Mouse (Mus musculus): ENCODE measurements around the gene Gsdme.

The Gsdme gene

DNA sequence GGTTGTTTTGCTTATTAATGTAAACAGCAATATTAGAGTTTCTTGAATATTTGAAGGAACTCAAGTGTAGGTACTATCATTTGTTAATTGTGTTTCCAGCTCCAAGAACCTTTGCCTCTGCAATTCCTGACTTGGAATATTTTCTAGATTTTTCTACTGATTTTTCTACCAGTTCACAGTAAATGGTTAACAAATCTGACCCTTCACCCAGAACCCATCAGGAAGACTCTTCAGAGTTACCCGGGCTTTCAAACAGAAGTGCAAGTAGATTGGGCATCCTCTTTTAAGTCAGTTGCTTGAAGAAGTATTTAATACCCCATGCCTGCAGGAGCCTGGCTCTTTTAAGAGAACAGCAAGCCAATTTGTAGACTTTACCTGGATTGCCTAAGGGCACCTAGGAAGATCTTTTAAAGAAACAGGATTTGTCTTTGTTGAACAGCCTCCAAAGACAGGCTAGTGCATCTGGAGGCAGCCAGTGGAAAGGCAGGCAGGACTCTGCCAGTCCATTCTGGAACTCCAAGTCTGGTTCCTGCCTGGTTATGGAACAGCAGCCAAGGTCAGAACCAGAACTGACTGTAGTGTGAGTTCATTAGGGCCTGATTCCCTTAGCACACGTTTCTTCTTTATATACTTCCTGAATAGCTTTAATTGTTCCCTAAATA lies 48.8 kb downstream of the Gsdme start:
- in situ Hi-C loops (cut with MboI; ENCODE audit: low pct_unique_long_range_greater_than_20kb in 1 of 2, low sequenced_read_pairs in 2 of 2, unreplicated experiment in 1 of 2) = no loop called here

DNA sequence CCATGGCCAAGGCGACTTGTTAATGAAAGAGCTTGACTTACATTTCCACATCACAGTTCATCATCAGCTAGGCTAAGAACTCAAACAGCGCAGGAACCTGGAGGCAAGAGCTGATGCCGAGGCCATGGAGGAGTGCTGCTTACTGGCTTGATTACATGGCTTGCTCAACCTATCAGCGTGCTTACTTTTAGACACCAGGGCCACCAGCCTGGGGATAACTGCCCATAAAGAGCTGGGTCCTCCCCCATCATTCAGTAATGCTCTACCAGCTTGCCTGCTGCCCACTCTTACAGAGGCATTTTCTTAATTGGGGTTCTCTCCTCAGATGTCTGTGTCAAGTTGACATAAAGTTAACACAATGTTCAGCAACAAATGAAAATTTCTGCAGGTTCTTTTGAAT lies 58.6 kb downstream of the Gsdme start:
- in situ Hi-C loops (cut with MboI; ENCODE audit: low pct_unique_long_range_greater_than_20kb in 1 of 2, low sequenced_read_pairs in 2 of 2, unreplicated experiment in 1 of 2) = no loop called here

DNA sequence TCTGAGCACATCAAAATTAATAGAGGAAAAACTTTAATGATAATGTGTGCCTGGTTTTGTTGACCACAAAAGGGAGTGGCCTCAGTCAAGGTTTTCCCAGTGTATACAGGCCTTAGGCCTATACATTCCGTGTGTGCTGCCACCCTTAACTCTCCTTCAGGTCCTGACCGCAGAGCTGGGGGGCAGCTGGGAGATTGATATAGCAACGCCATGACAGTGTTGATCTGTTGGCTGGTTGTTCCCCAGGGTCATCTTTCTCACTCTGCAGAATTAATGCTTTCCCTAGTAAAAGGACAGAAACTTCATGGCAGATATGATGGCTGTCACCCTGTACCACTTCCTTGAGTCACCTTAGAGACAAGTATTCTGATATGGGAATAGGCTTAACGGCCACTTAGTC lies 59.3 kb downstream of the Gsdme start:
- in situ Hi-C loops (cut with MboI; ENCODE audit: low pct_unique_long_range_greater_than_20kb in 1 of 2, low sequenced_read_pairs in 2 of 2, unreplicated experiment in 1 of 2) = no loop called here

DNA sequence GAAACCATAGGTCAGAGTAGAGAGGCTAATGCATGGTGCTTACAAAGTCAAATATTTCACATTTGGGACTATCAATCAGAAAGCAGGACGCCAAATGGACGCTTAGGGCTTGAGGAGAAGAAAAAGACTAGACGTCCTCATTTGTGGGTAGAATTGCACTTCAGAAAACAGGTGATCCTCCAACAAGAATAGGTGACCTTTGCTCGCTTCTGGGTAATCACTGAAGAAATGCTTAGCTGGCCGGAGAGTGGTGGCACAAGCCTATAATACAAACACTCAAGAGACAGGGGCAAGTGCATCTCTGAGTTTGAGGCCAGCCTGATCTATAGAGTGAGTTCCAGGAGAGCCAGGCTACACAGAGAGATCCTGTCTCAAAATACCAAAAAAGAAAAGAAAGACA lies 69.8 kb downstream of the Gsdme start:
- in situ Hi-C loops (cut with MboI; ENCODE audit: low pct_unique_long_range_greater_than_20kb in 1 of 2, low sequenced_read_pairs in 2 of 2, unreplicated experiment in 1 of 2) = no loop called here

DNA sequence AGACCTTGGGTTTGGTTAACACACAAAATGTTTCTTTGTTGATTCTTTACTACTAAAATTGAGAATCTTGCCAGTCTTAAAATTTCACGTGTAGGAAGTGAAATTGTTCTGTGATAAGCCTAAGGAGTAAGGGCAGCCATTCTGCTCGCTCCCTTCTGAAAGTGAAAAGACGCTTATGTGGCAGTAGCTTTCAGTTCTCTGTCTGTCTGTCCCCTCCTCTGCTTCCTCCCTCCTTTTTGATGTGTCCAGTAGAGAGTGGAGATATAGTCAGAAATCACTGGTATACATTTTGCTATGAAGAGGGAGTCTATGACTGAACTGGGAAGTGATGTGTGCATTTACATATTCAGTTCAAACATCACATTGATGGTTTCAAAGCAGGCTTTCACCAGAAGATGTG lies 70.8 kb downstream of the Gsdme start:
- in situ Hi-C loops (cut with MboI; ENCODE audit: low pct_unique_long_range_greater_than_20kb in 1 of 2, low sequenced_read_pairs in 2 of 2, unreplicated experiment in 1 of 2) = no loop called here

DNA sequence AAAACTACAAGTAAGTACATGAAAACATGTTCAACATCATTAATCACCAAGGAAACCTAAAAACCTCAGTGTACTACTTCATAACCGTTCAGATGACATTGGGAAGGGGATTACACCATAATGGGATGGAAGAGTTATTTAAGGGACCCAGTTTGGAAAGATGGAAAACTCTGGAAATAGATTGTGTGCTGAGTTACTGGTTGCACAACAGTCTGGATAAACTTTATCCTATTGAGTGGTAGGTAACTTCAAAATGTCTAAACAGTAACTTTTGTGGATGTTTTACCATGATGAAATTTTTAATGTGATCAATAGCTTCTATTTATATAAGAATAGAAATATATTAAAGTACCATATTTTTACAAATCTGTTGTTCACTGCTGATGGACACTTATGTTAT lies 71.5 kb downstream of the Gsdme start:
- in situ Hi-C loops (cut with MboI; ENCODE audit: low pct_unique_long_range_greater_than_20kb in 1 of 2, low sequenced_read_pairs in 2 of 2, unreplicated experiment in 1 of 2) = no loop called here

DNA sequence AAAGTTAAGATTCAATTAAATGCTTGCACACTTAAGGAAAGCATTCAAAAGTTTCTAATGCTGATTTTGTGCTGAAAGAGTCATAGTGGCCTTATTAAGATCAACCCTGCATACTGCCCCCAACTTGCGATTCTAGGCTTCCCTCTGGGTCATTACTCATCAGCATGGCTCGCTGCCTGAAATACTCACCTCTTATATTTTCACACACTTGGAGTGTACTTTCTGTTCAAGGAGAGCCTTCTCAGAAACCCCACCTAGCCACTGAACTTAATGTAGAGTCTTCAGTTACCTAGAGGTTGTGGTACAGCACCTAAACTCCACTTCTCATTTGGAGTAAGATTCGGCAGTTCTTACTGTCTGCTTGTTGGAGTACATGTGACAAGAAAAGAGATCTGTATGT lies 72.1 kb downstream of the Gsdme start:
- in situ Hi-C loops (cut with MboI; ENCODE audit: low pct_unique_long_range_greater_than_20kb in 1 of 2, low sequenced_read_pairs in 2 of 2, unreplicated experiment in 1 of 2) = no loop called here

DNA sequence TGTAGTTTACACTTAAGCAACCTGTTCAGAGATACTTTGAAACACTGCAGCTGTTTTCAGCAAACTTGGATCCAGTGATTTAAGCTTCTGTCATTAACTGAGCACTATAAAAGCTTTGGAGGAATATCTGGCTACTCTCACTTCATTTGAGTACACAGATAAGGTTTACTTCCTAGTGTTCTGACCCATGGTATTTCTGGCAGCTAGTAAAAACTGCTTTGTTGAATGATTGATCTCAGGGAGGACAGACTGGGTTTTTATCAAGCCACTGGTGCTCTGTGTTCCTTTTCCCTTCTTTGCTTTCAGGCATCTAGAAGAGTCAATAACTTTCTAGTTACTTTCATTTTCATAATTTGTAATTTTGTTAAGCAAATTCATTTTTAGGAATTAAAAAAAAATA lies 74.3 kb downstream of the Gsdme start:
- in situ Hi-C loops (cut with MboI; ENCODE audit: low pct_unique_long_range_greater_than_20kb in 1 of 2, low sequenced_read_pairs in 2 of 2, unreplicated experiment in 1 of 2) = no loop called here

DNA sequence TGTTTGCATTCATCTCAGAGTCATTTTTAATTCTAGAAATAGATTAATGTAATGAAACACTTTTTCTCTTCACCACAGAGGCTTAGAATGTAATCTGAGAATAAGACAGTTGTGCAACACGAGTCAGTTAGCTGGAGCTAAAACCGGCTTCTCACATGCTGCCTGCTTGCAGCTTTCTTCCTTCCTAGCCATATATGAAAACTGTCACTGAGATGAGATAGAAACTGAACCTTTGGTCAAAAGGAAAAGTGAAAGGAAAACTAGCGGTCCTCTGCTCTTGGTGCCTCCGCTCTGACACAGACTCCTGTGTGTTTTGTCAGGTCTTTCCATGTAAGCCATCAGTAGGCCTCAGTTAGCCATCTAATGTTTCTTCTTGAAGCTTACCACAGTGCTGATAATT lies 75.7 kb downstream of the Gsdme start:
- in situ Hi-C loops (cut with MboI; ENCODE audit: low pct_unique_long_range_greater_than_20kb in 1 of 2, low sequenced_read_pairs in 2 of 2, unreplicated experiment in 1 of 2) = no loop called here

DNA sequence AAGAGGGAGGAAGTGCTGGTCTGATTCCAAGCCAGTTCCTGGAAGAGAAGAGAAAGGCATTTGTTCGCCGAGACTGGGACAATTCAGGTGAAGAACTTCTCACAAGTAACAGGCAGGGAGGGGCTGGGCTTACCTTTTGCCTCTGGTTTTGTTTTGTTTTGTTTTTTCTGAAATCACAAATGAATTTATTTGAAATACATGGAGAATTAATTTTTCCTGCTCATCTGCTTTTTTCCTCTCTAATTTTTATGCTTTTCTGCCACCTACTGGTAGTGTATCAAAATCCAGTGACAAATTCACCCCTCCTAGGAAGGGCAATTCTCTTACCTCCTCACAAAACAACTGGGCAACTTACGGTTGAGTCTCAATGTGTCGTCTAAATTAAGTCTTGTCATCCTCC lies 83.5 kb downstream of the Gsdme start:
- in situ Hi-C loops (cut with MboI; ENCODE audit: low pct_unique_long_range_greater_than_20kb in 1 of 2, low sequenced_read_pairs in 2 of 2, unreplicated experiment in 1 of 2) = no loop called here

DNA sequence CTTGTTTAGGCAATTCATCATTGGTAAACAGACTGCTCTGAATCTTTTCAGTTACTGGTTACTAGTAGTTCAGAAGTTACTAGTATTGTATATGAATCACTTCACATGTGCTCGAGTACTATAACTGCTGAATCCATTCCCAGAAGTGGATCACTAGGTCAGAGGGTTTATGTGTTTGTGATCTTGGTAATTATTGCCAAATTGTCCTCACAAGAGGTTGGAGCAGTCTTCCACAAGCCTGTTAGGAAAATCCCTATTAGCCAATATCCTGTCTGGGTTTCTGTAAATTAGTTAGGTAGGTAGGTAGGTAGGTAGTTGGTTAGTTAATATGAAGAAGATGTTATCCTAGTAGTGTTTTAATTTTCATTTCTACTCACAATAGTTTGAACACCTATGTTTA lies 87.9 kb downstream of the Gsdme start:
- in situ Hi-C loops (cut with MboI; ENCODE audit: low pct_unique_long_range_greater_than_20kb in 1 of 2, low sequenced_read_pairs in 2 of 2, unreplicated experiment in 1 of 2) = no loop called here

DNA sequence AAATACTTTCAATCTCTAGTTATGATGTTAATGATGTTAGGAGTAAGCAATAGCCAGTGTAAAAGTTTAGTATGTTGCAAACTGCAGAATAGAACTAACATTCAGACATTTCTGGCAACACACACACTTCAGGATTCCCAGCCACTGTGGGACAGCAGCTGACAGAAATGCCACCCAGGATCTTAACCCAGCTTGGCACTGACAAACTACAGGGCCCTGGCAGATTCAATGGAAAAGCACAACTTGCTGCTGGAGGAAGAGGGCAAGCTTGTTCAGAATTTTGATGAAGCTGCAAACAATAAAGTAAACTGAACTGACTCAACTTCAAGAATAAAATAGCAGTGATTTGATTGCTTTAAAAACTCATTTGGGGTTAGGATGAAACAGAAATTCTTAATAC lies 93.9 kb downstream of the Gsdme start:
- in situ Hi-C loops (cut with MboI; ENCODE audit: low pct_unique_long_range_greater_than_20kb in 1 of 2, low sequenced_read_pairs in 2 of 2, unreplicated experiment in 1 of 2) = loop anchor here in 1 of 2 experiments (10.0 kb wide), 1 partner anchor 55 kb away; the partner anchor contains the start of gene Mpp6

DNA sequence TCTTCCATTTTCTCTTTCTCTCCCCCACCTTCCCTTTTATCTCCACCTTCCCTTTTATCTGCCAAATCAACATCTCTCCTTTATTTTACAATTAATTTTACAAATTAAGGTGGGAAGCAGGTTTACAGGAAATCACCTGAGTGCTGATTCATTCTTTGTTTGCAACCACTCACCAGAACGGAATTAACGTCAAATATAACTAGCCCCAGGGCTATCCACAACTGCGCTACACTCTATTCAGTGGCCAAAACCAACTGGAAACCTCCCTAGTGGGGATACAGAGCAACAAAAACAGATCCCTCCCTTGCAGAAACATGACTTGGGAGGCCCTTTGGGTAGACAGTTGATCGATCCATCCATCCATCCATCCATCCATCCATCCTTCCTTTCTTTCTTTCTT lies 94.8 kb downstream of the Gsdme start:
- in situ Hi-C loops (cut with MboI; ENCODE audit: low pct_unique_long_range_greater_than_20kb in 1 of 2, low sequenced_read_pairs in 2 of 2, unreplicated experiment in 1 of 2) = loop anchor here in 1 of 2 experiments (10.0 kb wide), 1 partner anchor 54 kb away; the partner anchor contains the start of gene Mpp6

DNA sequence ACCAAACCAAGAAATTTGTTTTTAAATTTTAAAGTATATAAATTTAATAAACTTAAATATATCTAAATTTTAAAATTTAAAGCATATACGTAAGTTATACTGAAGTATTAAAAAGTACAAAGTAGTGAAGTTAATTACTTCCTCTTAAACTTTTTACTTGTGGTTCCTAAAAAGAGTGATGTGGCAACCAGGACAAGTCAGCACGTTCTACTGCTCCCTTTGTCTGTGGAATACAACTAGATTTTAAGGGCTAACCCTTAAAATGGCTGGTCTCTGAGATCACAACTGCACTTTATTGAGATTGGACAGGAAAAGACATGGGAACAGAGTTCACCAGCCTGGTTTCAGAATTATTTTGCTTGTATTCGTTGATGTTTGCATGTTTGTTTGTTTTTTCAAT lies 100.6 kb downstream of the Gsdme start:
- in situ Hi-C loops (cut with MboI; ENCODE audit: low pct_unique_long_range_greater_than_20kb in 1 of 2, low sequenced_read_pairs in 2 of 2, unreplicated experiment in 1 of 2) = loop anchor here in 1 of 2 experiments (10.0 kb wide), 1 partner anchor 48 kb away; the partner anchor contains the start of gene Mpp6

DNA sequence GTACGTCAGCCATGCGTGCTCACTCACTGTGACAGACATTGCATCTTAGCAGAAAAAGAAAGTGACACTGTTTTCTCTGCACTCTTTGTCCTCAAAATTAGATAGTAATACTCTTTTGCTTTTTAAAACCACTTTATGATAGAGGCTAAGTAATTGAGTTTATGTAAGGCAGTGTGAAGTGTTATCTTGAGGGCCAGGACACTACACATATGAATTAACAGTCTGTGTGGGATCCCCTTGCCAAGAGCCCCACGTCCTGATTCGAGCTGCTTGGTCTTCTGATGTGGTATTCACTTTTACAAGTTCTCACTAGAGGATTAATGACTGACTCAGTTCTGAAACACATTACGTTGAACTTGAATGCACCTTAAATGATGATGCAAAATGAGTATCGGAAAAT lies 103.8 kb downstream of the Gsdme start:
- in situ Hi-C loops (cut with MboI; ENCODE audit: low pct_unique_long_range_greater_than_20kb in 1 of 2, low sequenced_read_pairs in 2 of 2, unreplicated experiment in 1 of 2) = loop anchor here in 1 of 2 experiments (10.0 kb wide), 1 partner anchor 45 kb away; the partner anchor contains the start of gene Mpp6

DNA sequence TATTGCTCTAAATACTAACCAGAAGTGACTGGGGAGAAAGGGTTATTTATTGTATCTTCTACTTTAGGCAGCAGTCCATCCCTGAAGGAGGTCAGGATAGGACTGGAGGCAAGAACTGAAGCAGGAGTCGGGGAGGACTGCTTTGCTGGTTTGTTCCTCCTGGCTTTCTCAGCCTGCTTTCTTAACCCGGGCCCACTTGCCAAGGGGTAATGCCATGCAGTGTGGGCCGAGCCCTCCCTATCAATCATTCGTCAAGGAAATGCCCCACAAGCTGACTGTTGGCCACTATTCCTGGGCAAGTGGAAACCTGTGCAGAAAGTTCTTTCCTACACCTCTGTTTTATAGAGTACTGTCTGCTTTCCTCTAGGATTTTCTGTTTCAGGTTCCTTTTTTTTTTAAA lies 114.3 kb downstream of the Gsdme start:
- in situ Hi-C loops (cut with MboI; ENCODE audit: low pct_unique_long_range_greater_than_20kb in 1 of 2, low sequenced_read_pairs in 2 of 2, unreplicated experiment in 1 of 2) = no loop called here

DNA sequence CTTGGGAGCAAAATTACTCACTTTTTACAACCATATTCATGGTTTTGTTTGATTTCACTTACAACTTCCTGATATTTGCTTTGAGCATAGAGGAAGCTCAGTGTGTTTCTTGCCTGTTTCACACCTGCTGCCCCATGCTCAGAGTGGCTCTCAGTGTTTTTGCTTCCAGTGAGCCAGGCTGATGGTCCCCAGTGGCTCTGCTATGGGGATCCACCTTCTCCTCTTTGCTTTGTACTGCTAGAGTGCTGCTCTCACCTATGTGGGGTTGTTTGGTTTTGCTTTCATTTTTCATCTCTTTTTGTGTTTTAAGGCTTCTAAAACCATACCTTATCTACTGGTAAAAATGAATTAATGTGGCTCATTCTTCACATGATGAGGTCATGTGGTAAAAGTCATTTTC lies 117.5 kb downstream of the Gsdme start:
- in situ Hi-C loops (cut with MboI; ENCODE audit: low pct_unique_long_range_greater_than_20kb in 1 of 2, low sequenced_read_pairs in 2 of 2, unreplicated experiment in 1 of 2) = no loop called here

DNA sequence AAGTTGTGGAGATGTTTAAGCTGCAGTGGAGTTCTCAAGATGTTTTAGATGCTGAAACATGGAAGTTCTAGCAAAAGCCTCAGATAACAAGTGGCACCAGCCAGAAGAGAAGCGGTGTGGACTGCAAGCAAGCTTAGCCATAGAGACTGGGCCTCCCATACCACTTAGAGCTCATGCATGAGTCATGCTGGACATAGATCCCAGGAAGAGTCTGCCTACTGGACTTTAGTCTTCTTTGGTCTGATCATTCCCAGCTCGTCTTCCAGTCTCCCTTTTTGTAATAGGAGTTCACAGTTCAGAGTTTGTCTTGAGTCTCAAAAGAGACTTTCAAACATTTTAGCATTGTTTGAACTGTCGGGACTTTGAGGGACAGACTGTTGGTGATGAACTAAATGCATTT lies 124.1 kb downstream of the Gsdme start:
- in situ Hi-C loops (cut with MboI; ENCODE audit: low pct_unique_long_range_greater_than_20kb in 1 of 2, low sequenced_read_pairs in 2 of 2, unreplicated experiment in 1 of 2) = no loop called here
